Mouse (Mus musculus): ENCODE measurements around the gene Krt18. TPM values are rescaled to one million over a fixed set of nuclear protein-coding genes. Genes with fewer than 3 reads are reported as not detected.
"Not testable (repeated sequence)": the region's sequence is repeated elsewhere in the genome, so short reads cannot be mapped to it uniquely, and the experiment has no call there.

The Krt18 gene
- 1.5 and 1.8 TPM in 2 replicates for total RNA-seq (2021)
- long read RNA-seq, transcript Krt18-201 (7 exons, 1,437 nt) = major isoform, 168 of 169 reads
- long read RNA-seq, partial matches to known transcripts = 0 of 169 reads
- long read RNA-seq, other reads (novel, unspliced or antisense) = 1 of 169 reads

DNA sequence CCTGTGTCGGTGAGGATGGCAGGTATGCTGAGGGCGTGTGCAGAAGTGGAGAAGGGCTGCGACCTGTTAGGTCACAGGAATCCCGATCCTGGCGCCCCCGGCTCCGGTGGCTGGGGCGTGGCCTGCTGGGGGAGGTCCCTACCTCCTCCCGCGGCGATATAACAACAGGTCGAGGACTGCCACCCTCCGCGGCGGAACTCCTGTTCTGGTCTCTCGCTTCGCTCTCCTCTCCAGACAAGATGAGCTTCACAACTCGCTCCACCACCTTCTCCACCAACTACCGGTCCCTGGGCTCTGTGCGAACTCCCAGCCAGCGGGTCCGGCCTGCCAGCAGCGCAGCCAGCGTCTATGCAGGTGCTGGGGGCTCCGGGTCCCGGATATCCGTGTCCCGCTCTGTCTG lies at the start of gene Krt18:
TSS of gene Krt18 (plus strand) at position 141 of the 400 bp plus-strand sequence.
- no peak for DNase-seq

DNA sequence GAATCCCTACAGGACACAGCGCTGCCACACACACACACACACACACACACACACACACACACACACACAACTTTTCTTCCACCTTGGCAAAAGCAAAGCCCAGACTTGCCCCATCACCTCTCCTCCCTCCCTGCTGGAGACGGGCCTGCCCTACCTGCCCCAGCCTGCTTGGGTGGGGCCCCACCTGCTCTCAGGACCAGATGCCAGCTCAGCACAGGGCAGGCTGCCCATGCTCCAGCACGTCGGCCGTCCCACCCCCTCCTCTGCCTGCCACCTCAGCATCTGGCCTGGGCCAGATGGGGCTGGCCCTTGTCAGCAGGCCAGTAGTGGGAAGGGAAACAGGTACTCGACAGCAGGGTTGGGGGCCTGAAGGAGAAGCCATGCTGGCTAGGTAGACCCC lies 47.1 kb upstream of the Krt18 start:
- no peak for DNase-seq

DNA sequence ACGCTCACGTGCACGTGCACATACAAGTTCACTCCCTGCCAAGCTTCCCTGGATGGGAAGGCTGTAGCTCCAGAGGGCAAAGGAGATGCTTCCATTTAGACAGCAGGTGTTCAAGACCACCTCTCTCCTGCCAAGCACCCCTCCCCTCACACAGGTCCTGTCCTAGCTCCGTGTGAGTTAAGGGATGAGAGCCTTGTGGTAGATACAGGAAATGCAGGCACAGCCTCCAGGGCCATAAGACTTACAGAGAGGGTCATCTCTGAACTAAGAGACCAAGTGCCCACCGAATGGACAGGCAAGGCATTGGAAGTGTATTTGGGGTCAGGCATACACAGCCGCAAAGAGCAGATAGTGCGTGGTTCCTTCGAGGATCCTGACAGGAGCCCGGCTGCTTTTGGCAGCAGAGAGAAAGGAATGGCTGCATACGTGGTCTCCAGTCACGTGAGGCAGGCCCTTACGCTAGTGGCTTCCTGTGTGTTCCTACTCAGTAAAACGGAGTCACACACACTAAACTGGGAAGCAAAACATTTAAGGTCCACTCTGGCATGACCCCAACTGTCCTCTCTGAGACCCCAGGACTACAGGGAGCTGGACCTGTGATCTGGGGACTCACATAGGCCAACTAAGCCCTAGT lies 44.5 kb upstream of the Krt18 start:
- DNase-seq = no peak

DNA sequence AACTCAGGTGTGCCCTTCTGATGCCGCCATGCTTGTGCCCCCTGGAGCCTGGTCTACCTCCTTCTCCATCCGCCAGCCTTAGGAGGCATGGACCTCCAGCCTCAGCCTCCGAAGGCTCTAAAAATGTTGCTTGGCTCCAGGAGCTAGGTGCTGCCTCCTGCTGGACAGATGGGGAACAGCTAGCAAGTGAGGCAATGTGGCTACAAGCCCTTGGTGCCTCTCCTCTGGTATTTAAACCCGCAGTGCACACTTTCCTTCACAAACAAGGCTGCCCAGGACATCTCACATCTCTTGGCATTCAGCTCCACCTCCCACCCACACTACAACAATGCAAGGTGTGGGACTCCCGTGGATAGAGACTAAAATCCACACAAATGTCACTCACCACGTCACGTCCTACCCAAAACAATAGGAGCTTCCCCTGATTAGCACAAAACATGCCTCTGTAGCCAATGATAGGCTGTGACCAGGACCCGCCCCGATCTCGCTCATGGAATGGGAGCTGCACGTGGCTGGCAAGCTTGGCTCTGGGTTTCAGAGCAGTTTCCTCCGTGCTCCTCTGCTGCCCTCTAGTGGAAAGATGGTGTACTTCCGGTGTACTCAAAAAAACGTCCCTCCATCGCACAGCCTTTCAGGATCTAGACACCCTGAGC lies 43.9 kb upstream of the Krt18 start:
- peak; percentile 84 for DNase-seq

DNA sequence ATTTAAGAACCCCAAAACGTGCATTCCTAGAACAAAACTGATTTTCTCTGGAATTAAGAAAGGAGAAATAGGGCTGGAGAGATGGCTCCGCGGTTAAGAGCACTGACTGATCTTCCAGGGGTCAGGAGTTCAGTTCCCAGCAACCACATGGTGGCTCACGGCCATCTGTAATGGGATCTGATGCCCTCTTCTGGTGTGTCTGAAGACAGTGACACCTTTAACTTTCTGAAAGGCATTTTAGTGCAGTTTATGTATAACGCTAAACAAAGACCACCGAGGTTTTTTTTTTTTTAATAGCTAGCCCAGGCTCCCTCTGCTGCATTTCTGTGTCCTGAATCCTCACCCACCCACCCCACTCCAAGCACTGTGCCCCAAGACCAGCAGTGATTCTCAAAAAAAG lies 43.2 kb upstream of the Krt18 start:
- no peak for DNase-seq

DNA sequence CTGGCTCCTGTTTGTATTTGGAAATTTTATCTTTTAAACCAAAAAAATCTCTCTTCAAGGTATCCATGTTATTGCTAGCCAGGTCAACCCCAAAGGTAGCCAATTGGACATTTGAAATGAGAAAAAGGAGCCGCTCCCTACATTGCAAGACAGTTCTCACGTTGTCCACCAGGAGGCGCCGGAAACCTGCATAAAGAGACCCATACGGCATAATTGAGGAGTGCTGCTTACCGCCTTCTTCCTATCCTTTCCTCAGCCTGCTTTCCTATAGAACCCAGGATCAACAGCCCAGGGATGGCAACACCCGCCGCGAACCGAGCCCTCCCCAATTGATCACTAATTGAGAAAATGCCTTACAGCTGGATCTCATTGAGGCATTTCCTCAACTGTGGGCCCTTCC lies 39.9 kb upstream of the Krt18 start:
- DNase-seq = peak; percentile 80

DNA sequence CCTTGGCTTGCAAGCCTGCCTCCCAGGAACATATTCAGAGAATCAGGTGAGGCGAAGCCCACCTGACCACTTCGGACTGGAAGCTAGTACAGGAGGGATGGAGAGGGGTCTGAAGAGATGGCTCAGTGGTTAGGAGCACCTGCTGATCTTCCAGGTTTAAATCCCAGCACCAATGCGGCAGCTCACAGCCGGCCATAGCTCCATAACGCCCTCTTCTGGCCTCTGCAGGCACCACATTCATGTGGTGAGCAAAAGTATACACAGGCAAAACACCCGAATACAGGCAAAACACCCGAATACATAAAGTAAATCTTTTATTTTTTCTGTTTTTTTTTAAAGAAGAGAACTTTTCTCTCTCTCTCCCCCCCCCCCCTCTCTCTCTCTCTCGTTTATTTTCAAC lies 39.3 kb upstream of the Krt18 start:
- no peak for DNase-seq

DNA sequence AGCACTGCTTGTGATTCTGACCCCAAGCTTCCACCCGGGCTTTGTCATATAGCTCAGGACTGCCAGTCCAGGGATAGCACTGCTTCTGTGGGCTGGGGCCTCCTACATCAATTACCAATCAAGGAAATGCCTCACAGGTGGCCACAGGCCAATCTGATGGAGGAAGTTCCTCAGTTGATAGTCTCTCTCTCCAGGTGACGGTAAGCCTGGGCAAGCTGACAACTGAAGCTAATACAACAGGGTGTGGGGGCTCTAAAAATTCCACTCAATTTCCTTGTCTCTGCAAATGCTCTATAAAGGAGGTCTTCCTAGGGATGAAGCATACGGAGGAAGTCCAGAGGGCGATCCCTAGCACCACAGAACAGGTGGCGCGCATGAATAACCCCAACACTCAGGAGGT lies 37.0 kb upstream of the Krt18 start:
- DNase-seq = no peak

DNA sequence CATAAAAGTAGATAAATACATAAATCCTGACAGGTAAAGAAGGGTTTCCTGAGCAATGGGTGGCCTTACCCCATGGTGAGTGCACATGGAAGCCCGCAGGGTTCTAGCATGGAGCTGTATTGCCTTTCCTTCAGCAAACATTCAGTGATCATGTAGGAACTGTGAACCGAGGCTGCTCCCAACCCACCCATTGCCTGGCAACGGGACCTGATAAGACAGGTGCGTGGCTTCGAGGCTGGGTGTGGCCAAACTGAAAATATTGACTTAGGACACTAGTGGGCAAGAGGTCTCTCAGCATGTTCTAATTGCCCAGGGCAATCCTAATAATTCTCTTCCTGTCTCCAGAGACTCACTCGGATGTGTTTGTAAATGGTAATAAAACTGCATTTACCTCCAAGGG lies 33.6 kb upstream of the Krt18 start:
- no peak for DNase-seq

DNA sequence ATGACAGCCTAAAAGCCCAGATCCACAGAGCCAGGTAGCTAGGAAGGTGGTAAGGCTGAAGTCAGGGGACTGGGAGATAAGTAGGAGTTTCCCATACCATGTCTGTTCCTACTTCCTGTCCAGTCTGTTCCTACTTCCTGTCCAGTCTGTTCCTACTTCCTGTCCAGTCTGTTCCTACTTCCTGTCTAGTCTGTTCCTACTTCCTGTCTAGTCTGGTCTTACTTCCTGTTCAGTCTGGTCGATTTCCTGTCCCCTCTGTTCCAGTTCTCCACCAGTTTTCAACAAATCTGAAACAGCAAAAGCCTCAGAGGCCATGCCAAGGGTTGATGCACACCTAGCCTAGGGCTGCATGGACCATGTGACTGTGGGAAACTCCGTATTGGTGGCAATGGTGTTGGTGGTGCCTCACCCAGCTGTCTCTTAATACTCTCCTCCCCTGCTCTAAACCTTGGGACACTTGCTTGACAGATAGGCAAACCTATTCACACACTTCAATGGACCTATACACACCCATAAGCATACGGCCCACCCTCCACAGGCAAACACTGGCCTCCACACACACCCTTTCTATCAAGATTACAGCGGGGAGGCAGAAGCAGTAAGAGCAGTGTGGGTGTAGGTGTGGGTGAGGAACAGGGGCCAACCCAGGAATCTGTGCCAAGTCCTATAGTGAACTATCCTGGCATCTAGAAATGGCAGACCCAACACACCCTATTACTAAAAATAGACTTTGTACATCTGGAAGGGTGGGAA lies 32.3 kb upstream of the Krt18 start:
- DNase-seq = no peak

DNA sequence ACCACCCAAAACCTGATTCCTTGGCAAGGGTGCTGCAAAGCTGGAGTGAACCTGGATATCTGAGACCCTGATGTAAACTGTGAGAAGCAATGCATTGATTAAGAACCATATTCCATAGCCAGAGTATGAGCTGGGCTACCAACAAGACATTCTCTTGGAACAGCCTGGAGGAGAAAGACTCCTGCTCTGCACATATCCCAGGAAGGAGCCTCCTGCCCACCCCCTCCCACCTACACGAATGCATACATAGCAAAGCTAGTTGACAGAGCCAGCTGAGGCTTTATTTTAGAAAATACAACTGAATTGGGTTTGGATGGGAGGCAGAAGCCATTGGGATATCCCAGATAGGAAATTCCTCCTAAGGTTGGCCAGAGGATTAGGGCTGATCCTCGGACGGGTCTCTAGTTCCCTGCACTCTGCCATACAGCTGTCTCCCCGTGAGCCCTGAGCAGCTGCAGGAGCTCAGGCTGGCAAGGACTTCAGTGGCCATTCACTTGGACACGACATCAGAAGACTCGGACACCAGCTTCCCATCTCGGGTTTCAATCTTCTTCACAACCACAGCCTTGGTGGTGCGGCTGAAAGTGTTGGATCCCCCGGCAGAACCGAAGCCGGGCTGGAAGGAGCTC lies 31.4 kb upstream of the Krt18 start:
- DNase-seq = not testable (repeated sequence)

DNA sequence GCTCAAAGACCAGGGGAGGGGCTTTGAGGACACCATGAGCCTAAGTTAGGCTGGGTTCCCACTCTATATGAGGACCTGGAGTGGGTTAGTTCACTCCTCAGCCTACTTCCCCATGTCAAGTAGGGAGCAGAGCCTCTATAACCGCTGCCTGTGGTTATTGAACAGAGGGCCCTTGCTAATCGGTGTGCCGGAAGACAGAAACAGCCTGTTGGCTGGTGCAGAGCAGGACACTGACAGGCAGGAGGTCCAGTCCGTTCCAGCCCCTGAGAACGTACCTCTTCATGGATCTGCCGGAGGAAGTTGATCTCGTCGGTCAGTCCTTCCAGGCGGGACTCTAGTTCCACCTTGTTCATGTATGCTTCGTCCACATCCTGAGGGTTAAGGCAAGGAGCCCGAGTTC lies 28.8 kb upstream of the Krt18 start:
- no peak for DNase-seq

DNA sequence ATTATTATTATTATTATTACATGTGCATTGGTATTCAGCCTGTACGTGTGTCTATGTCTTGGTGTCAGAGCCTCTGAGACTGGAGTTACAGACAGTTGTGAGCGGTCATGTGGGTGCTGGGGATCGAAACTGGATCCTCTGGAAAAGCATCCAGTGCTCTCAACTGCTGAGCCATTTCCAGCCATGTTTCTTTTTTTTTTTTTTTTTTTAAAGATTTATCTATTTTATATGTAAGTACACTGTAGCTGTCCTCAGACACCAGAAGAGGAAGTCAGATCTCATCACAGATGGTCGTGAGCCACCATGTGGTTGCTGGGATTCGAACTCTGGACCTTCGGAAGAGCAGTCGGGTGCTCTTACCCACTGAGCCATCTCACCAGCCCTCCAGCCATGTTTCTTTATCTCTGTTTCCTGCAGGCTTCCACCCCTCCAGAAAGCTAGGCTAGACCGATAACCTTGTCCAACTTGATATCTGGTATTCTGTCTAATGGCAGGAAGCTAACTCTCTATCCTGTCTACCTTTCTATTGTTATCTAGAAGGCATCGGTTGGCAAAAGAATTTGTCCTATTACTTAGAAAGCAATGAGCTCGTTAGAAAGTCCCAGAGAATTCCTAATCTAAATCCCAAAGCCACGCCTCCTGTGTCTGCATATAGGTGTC lies 28.2 kb upstream of the Krt18 start:
- DNase-seq = no peak

DNA sequence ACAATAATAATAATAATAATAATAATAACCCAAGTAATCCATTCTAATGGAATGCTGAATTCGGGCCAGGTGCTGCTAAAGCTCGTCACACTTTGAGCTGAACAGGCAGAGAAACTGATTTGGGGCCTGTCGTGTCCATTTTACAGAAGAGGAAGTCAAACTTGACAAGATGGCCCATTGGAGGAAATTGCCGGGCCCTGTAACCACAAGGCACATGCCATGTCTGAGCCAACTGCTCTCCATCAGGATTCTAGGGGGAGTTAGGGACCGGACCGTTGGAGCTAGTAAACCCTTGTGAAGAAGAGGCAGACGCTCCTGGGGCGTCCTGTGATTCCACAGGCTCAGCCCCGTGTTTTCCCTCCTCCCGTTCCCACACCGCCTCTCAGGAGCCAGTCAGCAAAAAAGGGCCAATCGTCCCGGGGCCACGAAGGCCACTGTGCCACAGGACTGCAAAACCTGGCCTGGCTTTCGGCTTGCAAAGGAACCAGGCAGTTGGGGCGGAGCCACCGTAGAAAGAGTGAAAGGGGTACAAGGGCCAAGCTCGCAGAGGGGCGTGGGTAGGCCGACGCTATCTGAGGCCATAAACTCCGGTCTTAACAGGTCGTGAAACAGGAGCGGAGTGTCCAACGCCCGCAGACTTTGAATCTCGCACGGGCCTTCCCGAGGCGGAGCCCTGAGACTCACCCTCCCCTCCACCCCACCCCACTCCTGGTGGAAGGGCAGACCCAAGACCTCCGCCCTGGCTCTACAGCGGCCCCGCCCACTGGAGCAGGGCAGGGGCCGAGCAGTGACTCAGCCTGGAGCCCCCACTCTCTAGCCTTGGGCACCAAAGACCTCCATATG lies 25.1 kb upstream of the Krt18 start:
- peak; percentile 72 for DNase-seq

DNA sequence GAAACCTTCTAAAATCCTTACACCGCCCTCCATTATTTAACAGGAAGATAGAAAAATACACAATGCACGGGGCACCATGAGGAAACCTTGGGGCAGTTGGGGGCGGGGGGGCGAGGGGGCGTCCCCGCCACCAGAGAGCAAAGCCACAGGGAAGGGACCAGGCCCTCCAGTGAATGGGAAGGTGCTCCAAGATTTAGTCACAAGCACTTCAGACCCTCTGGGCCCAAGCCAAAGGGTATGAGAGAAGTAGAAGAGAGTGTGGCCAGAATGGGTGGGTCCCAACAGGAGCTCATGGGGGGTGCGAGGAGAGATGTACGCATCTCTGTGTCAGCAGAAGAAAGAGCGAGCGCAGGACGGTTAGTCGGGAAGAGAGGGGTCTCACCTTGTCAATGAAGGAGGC lies 24.5 kb upstream of the Krt18 start:
- no peak for DNase-seq

DNA sequence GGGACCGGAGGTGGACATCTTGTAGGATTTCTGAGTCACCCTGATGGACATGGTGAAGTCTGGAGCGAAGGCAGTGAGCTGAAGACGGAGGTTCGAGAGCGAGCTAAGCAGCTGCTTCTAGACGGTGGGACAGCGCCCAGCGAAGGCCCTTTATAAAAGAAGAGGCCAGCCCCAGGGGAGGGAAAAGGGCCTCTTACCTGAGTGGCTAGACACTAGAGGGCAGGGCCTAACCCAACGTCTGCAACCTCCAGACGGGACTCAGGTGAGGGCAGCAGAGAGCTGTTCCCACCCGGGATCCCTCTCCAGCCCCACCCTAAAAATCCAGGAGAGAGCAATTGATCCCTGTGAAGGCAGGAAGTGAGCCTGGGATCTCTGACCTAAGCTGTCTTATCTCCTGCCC lies 23.8 kb upstream of the Krt18 start, which contains the start of gene Krt8:
TSS of gene Krt8 (minus strand) at position 294 of the 400 bp plus-strand sequence.
- DNase-seq = no peak

DNA sequence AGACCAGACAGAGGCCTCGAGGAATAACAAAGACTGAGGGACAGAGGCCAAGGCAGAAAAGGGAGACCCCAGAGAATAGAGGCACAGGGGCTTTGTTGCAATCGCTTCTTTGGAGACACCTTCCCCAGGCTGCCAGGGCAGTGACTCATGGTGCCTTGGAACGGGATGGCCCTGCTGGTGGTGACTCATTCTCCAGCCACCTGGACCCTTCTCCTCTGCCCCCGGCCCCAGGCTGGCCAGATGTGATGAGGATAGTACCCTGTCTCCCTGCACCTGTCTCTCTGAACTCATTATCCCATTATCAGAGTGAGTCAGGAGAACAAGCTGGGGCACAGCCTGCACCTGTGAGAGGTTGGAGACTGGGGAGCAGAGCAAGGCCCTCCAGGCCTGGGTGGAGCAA lies 22.7 kb upstream of the Krt18 start:
- DNase-seq = peak; percentile 47

DNA sequence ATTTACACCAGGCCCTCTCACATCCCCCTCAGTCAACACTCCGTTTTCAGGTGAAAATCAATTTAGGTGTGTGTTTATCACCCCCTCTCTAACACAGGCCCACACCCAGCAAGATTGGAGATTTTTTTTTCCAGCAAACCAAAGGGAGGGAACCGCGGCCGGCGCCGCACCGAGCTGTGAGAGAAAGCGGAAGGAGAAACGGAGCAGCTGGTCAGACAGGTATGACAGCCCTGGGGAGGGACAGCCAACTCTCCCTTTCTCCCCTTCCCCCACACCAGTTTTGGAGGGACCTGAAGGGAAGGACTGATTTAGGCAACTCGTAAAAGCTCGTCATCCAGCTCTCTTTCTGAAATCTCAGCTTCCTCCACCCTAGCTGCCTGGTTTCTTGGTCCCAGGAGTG lies 21.7 kb upstream of the Krt18 start:
- no peak for DNase-seq

DNA sequence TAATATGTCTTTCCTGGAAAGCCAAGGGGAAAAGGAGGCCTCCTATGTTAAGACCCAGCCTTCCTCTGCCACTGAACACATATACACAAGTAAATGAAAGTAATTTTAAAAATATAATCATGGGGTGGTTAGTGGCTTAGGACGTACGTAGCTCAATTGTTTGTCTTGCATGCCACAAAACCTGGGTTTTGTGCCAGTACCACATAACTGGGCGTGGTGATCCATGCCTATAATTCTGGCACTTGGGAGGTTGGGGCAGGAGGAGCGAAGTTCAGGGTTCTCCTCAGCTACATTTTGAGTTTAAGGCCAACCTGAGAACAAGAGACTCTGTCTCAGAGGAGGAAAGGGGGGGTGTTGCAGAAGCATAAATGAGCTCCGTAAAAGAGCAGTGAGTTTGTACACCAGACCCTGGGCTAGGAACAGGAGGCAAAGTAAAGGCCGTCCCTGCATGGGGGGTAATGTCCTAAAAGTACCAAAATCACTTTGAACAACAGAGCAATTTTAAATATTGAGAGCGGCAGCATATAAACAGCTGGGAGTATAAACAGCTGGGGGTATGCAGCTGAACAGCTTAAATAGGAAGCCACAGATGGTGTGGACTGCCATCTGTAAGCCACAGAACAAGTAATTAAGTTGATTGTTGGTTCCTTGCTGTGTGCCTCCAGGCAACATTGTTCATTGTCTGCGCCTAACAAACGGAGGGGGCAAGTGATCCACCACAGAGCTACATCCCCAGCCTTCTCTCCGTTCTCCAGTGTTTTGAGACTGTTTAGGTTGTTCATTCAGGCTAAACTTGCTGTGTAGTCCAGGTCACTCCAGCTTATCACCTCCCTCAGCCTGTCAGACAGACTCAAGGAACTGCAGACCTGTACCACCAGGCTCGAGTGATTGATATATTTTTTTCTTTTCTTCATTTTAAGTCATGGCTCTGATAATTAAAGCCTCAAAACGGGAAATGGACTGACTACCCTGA lies 20.6 kb upstream of the Krt18 start:
- no peak for DNase-seq
